9 mouse cellular contexts compared by ENCODE assay signal in the genomic region with DNA sequence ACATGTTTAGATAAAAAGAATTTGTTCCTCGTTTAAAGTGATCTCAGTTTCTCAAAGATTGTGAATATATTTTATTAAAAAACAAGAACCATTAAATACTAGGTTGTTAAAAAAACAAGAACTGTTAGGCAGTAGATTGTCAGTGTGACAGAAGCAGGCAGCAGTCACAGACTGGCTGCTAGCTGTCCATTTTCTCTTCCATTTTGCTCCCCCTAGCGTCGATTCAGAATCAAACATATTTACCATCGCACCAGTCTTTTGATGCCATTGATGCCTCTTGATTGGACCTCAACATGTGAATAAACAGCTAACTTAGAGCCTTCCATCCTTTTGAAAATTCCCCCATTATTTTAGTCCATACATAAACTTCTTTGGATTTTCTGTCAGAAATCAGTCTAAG.
DNase-seq lines count a peak whose midpoint lies in the region; ATAC-seq lines count a peak whose summit lies in the region.
"Had no signal": no experiment of that assay in that cellular context is flagged by ENCODE, and none has a peak within 500 bp of the region (broad histone marks: within the 10 kb centered on the region; RNA-seq: fewer than 3 reads in every experiment).

No protein-coding gene starts in this region.

- no peak overlapping the region for H3K9ac ChIP-seq in midbrain, embryonic 15.5 days
- H3K9ac ChIP-seq in midbrain, embryonic 16.5 days (ENCODE audit: low read depth, low read length) = no peak overlapping the region

- no peak overlapping the region for H3K27ac ChIP-seq in midbrain, embryonic 15.5 days
- no peak overlapping the region for H3K27ac ChIP-seq in midbrain, embryonic 16.5 days (ENCODE audit: low read length)

- 47% methylated on average over 4 of the region's 4 CpGs for WGBS in midbrain, embryonic 15.5 days
- WGBS in midbrain, embryonic 16.5 days = 53% methylated on average over 4 of the region's 4 CpGs

- no peaks in the 10 kb centered on the region for H3K27me3 ChIP-seq in midbrain, embryonic 15.5 days (replicated peaks)
- no peaks in the 10 kb centered on the region for H3K27me3 ChIP-seq in midbrain, embryonic 16.5 days (ENCODE audit: control insufficient read depth, insufficient read depth, low read depth, low read length)
- no peaks in the 10 kb centered on the region for H3K27me3 ChIP-seq in splenic B cell, adult 2 months (ENCODE audit: control insufficient read depth, insufficient read depth, low read length, poor library complexity, severe bottlenecking)

- peaks cover 17% of the 10 kb centered on the region; the same call in 1 of the 2 replicates for H3K36me3 ChIP-seq in midbrain, embryonic 15.5 days (replicated peaks)
- peaks cover 17% of the 10 kb centered on the region; the same call in 1 of the 2 replicates for H3K36me3 ChIP-seq in midbrain, embryonic 16.5 days (ENCODE audit: control insufficient read depth, insufficient read depth, low read length)
- no peaks in the 10 kb centered on the region; the same call in 1 of the 2 replicates for H3K36me3 ChIP-seq in splenic B cell, adult 2 months (ENCODE audit: control insufficient read depth, insufficient read depth, low read length, poor library complexity, severe bottlenecking)

- H3K4me1 ChIP-seq in midbrain, embryonic 15.5 days = no peaks in the 10 kb centered on the region
- no peaks in the 10 kb centered on the region for H3K4me1 ChIP-seq in midbrain, embryonic 16.5 days (ENCODE audit: control insufficient read depth, insufficient read depth, low read length)

- H3K4me2 ChIP-seq in midbrain, embryonic 15.5 days = no peak overlapping the region
- H3K4me2 ChIP-seq in midbrain, embryonic 16.5 days (ENCODE audit: low read length) = no peak overlapping the region

- intact Hi-C loops in heart, postnatal 25 days (cut with DNase I) = loop anchor here (2.0 kb wide), 1 partner anchor 81 kb away; no protein-coding TSS in a partner anchor

- DNase-seq in heart, postnatal 4 days = peak; percentile 29
- no peak for DNase-seq in heart, postnatal 25 days (ENCODE audit: low spot score)
- peak; percentile 58 for DNase-seq in cerebellum, adult 9-11 months
- DNase-seq in splenic B cell, adult 2 months (ENCODE audit: low read depth, low spot score) = peak; percentile 11
- no peak for DNase-seq in testis, postnatal 10 days (ENCODE audit: low spot score)
- DNase-seq in kidney, adult 11 months = no peak
- DNase-seq: gastrocnemius, postnatal 25 days had no signal

- H3K4me3 ChIP-seq in midbrain, embryonic 15.5 days = no peak overlapping the region
- H3K4me3 ChIP-seq in midbrain, embryonic 16.5 days (ENCODE audit: low read depth, low read length) = no peak overlapping the region

- ATAC-seq in midbrain, embryonic 15.5 days (replicated peaks) = peak; percentile 65
- no peak for ATAC-seq in midbrain, embryonic 16.5 days

- H3K9me3 ChIP-seq in midbrain, embryonic 15.5 days = no peaks in the 10 kb centered on the region
- H3K9me3 ChIP-seq in midbrain, embryonic 16.5 days (replicated peaks; ENCODE audit: control insufficient read depth, low read length, poor library complexity, severe bottlenecking) = no peaks in the 10 kb centered on the region

Comparison
In these comparisons a context has a peak if more than half of its experiments do, and no peak if none do; other contexts are left out.
1. DNase-seq: peak in heart, postnatal 4 days (single experiment), cerebellum, adult 9-11 months (single experiment) and splenic B cell, adult 2 months (single experiment); none in heart, postnatal 25 days (single experiment), testis, postnatal 10 days (single experiment) and kidney, adult 11 months (single experiment).